Mouse (Mus musculus) neural tube, embryonic 13.5 days (tissue): ENCODE measurements around the gene Mrps34. TPM values are rescaled to one million over a fixed set of nuclear protein-coding genes. Genes with fewer than 3 reads are reported as not detected.
"Not testable (repeated sequence)": the region's sequence is repeated elsewhere in the genome, so short reads cannot be mapped to it uniquely, and the experiment has no call there.

Experiments
- ATAC-seq: fragments of 200-750 bp; cut with Nextera tagmentation; 2 replicates; pipeline ENCODE4 v1.8.0; 2017; ENCODE audit warnings: low read depth, mild to moderate bottlenecking, moderate TSS enrichment, moderate library complexity
- H3K27ac ChIP-seq: fragments of 300-500 bp; sonication (generic); replicated peaks from 2 replicates; pipeline ENCODE4 v1.5.1; 2015; ENCODE audit warnings: moderate library complexity, mild to moderate bottlenecking, inconsistent platforms
- H3K27me3 ChIP-seq: fragments of 300-500 bp; sonication (generic); 2 replicates; pipeline ENCODE4 v1.6.1; 2015; ENCODE audit warnings: mild to moderate bottlenecking, inconsistent platforms
- H3K36me3 ChIP-seq: fragments of 300-500 bp; sonication (generic); 2 replicates; pipeline ENCODE4 v1.6.1; 2015; ENCODE audit warnings: mild to moderate bottlenecking, inconsistent platforms
- H3K4me1 ChIP-seq: fragments of 300-500 bp; sonication (generic); replicated peaks from 2 replicates; pipeline ENCODE4 v1.6.1; 2015; ENCODE audit warnings: inconsistent platforms
- H3K4me2 ChIP-seq: fragments of 300-500 bp; sonication (generic); 2 replicates; pipeline ENCODE4 v1.6.1; 2015; ENCODE audit warnings: inconsistent platforms, mild to moderate bottlenecking, moderate library complexity
- H3K4me3 ChIP-seq: fragments of 300-500 bp; sonication (generic); 2 replicates; pipeline ENCODE4 v1.5.1; 2015; ENCODE audit warnings: mild to moderate bottlenecking, inconsistent platforms
- H3K9ac ChIP-seq: fragments of 300-500 bp; sonication (generic); 2 replicates; pipeline ENCODE4 v1.6.1; 2015; ENCODE audit warnings: moderate library complexity, mild to moderate bottlenecking, inconsistent platforms
- H3K9me3 ChIP-seq: fragments of 300-500 bp; sonication (generic); 2 replicates; pipeline ENCODE4 v1.6.1; 2016; ENCODE audit warnings: inconsistent platforms
- WGBS: fragments of 180-500 bp; shearing (Covaris S2); methylation state at CpG from one replicate; pipeline ENCODE4 v1.1.7; 2015; 5-methylcytosine and 5-hydroxymethylcytosine counted together
- polyA plus RNA-seq: library from polyadenylated mRNA; unstranded; fragments of >200 nt; fragmentation: Nextera tagmentation; extraction: Ambion mirVana; gene quantifications from 2 replicates; pipeline ENCODE4 v1.2.1, GENCODE M21; 2015

The Mrps34 gene
- polyA plus RNA-seq, 1 experiment from 2014 or later = 85.7 TPM

DNA sequence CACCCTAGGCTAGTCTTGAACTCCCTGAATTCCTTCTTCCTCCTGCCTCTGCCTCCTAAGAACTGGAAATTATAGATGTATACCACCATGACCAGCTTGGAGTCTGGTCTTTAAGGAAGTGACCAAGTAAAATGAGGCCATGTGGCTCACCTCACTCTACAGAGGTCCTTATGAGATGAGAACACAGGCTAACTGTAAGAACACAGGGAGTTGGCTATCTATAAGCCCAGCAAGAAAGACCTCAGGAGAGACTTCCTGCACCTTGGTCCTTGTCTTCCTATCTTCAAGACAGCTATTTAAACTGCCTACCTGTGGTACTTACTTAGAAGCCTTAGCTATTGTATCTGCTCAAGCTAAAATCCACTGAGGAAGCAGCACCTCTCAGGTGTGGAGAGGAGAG is 19.1 kb downstream of the Mrps34 start:
- H3K4me2 ChIP-seq = no peak overlapping the region
- no peaks in the 10 kb centered on the region for H3K27me3 ChIP-seq
- H3K27ac ChIP-seq = no peak overlapping the region
- no peak overlapping the region for H3K4me3 ChIP-seq
- ATAC-seq = no peak
- peaks cover 98% of the 10 kb centered on the region for H3K36me3 ChIP-seq
- no peaks in the 10 kb centered on the region for H3K4me1 ChIP-seq
- H3K9ac ChIP-seq = no peak overlapping the region
- H3K9me3 ChIP-seq = no peaks in the 10 kb centered on the region

DNA sequence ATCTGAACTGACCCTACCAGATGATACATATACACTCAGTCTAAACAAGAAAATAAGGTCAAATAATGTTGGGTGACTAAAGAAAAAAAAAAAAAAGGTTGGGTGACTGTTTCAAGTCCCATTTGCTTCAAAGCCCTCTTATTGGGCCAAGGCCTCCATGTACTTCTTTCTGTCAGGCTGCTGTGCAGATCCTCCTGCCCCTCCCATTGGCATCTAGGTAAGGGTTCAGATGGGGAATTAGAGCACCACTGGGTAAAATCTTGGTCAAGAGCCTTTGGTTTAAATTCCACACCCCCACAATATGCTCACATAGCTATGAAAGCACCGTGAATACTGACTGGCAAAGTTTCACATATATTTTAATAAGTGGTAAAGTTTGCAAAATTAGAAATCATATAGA is 28.3 kb downstream of the Mrps34 start:
- Histone ChIP-seq H3K9me3 (no peaks in the 10 kb centered on the region), H3K4me3 (no peak overlapping the region), H3K27ac (no peak overlapping the region), H3K9ac (no peak overlapping the region), H3K4me2 (no peak overlapping the region), H3K36me3 (peaks cover 96% of the 10 kb centered on the region), H3K4me1 (no peaks in the 10 kb centered on the region), H3K27me3 (no peaks in the 10 kb centered on the region)
- no peak for ATAC-seq
- WGBS = 94% methylated on average over 1 of the region's 1 CpGs

DNA sequence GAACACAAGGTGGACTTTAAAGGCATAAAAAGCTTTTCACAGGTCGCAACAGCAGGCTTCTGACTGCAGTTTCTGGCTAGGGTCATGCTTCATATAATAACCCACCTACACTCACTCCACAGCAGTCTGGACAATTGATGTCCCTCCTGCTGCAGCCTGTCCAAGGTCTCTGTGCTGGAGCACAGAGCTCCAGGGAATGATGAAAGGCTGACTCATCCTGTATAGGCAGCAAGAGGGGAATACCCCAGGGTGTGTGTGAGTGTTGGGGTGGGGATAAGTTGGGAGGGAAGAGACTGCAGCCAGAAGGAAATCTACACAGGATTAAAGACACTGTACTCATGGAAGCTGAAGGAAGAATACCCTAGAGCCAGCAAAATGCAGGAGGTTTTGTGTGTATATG is 34.6 kb downstream of the Mrps34 start:
- ATAC-seq = no peak
- peaks cover 17% of the 10 kb centered on the region for H3K4me1 ChIP-seq
- no peak overlapping the region for H3K4me3 ChIP-seq
- WGBS = 94% methylated on average over 1 of the region's 1 CpGs
- no peaks in the 10 kb centered on the region for H3K9me3 ChIP-seq
- peaks cover 54% of the 10 kb centered on the region for H3K36me3 ChIP-seq
- no peak overlapping the region for H3K27ac ChIP-seq
- no peak overlapping the region for H3K4me2 ChIP-seq
- no peaks in the 10 kb centered on the region for H3K27me3 ChIP-seq
- no peak overlapping the region for H3K9ac ChIP-seq

DNA sequence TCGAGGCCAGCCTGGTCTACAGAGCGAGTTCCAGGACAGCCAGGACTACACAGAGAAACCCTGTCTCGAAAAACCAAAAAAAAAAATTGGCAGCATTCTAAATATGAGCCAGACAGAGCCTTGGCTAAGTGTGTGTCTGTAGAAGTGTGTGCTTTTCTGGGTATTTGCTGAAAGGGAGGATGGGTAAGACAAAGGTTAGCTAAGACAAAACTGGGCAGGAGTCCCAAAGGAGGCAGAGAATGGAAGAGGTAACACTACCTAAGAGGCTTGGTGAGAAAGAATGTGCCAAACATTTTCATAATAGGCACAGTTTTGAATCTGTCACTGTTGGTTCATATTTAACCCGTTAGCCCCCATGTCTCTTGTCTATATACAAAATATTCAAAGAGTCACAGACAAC is 37.5 kb downstream of the Mrps34 start:
- Histone ChIP-seq H3K4me2 (no peak overlapping the region), H3K27me3 (no peaks in the 10 kb centered on the region), H3K9me3 (no peaks in the 10 kb centered on the region), H3K9ac (no peak overlapping the region), H3K36me3 (peaks cover 25% of the 10 kb centered on the region), H3K4me1 (peaks cover 34% of the 10 kb centered on the region), H3K4me3 (no peak overlapping the region), H3K27ac (no peak overlapping the region)
- no peak for ATAC-seq
- WGBS = 97% methylated on average over 4 of the region's 4 CpGs

DNA sequence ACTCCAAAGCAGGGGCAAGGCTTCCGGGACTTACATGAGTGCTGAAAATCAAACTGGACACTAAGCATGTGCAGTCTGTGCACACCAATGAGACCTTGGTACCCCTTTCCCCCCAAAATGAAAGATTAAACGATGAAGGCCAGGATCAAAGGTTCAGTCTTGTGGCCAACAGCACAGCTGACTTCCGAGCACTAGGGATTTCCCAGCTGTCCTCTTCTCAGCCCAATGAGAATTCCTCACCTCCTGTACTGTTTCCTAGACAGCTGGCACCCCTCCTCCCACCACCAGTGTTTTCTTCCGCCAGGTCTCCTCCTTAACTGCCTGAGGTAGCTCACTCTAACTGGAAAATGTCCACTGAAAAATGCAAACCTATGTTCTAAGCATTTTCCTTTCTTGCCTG is 38.2 kb downstream of the Mrps34 start:
- Histone ChIP-seq H3K9me3 (no peaks in the 10 kb centered on the region), H3K27me3 (no peaks in the 10 kb centered on the region), H3K4me2 (no peak overlapping the region), H3K4me3 (no peak overlapping the region), H3K36me3 (peaks cover 20% of the 10 kb centered on the region), H3K9ac (peak overlapping the region; percentile 48; the same call in 1 of the 2 replicates), H3K27ac (no peak overlapping the region), H3K4me1 (peaks cover 34% of the 10 kb centered on the region)
- no peak for ATAC-seq
- WGBS = 75% methylated on average over 4 of the region's 4 CpGs

DNA sequence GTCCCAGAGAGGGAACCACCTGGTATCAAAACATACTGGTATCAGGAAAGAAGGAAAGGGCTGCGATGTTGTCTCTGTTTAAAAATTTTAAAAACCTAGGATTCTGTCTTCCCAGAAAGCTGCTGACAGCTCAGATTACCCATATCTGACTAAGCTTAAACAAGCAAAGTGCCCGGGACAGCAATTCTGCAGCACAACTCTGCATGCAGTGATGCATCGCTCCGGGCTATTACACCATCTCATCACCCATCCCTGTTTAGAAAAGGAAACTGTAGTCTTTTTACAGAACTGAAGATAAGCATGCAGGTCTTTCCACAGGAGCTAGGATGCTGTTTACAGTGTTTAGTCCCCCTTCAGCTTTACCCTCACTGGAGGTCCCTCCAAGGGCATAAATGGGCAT is 40.0 kb downstream of the Mrps34 start:
- Histone ChIP-seq H3K36me3 (peaks cover 20% of the 10 kb centered on the region), H3K9ac (peak overlapping the region; percentile 98), H3K4me3 (peak overlapping the region; percentile 80), H3K4me2 (peak overlapping the region; percentile 93), H3K4me1 (peaks cover 34% of the 10 kb centered on the region), H3K9me3 (no peaks in the 10 kb centered on the region), H3K27me3 (no peaks in the 10 kb centered on the region), H3K27ac (no peak overlapping the region)
- WGBS = 89% methylated on average over 4 of the region's 4 CpGs
- ATAC-seq = no peak

DNA sequence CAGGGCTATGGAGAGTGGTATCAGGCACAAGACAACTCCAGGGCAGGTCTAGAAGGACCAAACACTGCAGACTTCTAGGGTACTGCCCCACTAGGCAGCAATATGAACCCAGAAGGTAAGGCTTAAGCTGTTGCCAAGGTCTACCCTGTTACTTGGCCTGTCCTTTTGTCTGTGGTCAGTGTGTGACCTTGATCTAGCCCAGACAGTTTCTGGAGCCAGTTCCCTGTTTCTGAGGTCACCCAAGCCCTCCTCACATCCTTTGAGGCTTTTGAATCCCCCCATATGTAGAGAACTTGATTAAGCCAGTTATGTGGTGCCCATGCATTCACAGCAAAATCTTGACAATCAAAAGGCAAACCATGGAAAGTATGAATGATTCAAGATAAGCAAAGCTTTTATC is 40.8 kb downstream of the Mrps34 start:
- no peaks in the 10 kb centered on the region for H3K9me3 ChIP-seq
- ATAC-seq = no peak
- peaks cover 34% of the 10 kb centered on the region for H3K4me1 ChIP-seq

GRCm38 (mm10) chr17:24936259-24937237 is 41.6 kb downstream of the Mrps34 start, which contains the start of gene Mapk8ip3:
Gene Mapk8ip3, minus strand, starts transcription at chr17:24936977.
- Histone ChIP-seq H3K27me3 (no peaks in the 10 kb centered on the region), H3K4me2 (peak within 1 kb of the TSS; percentile 93), H3K9me3 (no peaks in the 10 kb centered on the region), H3K4me3 (peak within 1 kb of the TSS; percentile 80), H3K36me3 (peaks cover 18% of the 10 kb centered on the region), H3K27ac (peak within 1 kb of the TSS; percentile 84), H3K4me1 (peaks cover 34% of the 10 kb centered on the region), H3K9ac (peak within 1 kb of the TSS; percentile 98)
- WGBS = under 1% methylated on average over 78 of the region's 78 CpGs
- peak; percentile 99 for ATAC-seq

More for the DNA sequence above, 40.8 kb downstream of the Mrps34 start:
- peak overlapping the region; percentile 80 for H3K4me3 ChIP-seq
- H3K36me3 ChIP-seq = peaks cover 20% of the 10 kb centered on the region
- H3K27me3 ChIP-seq = no peaks in the 10 kb centered on the region
- no peak overlapping the region; the same call in 1 of the 2 replicates for H3K27ac ChIP-seq
- H3K9ac ChIP-seq = peak overlapping the region; percentile 98
- H3K4me2 ChIP-seq = peak overlapping the region; percentile 93

GRCm38 (mm10) chr17:24937266-24937665 is 42.4 kb downstream of the Mrps34 start:
- WGBS = 49% methylated on average over 6 of the region's 6 CpGs
- peak overlapping the region; percentile 93 for H3K4me2 ChIP-seq

DNA sequence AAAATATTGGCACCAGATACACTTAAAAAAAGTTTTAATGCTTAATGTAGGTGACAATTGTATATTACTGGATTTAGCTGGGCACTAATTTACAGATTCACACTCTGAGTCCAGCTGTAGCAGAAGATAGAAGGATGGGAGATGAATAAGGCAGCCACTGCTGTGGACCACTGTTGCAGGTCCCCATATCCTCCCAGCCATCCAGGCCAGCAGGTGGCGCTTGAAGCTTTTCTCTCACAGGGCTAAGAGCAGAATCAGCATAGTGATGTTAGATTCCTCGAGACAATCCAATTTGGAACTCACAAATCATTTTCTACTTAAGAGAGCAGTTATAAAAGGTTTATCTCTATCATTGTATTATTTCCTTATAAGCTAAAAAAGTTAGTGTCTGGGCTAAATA is 47.5 kb downstream of the Mrps34 start:
- H3K36me3 ChIP-seq = peaks cover 47% of the 10 kb centered on the region
- H3K9me3 ChIP-seq, H3K4me1 ChIP-seq, H3K4me3 ChIP-seq, H3K4me2 ChIP-seq, H3K27ac ChIP-seq, H3K27me3 ChIP-seq, H3K9ac ChIP-seq: not testable (repeated sequence)
- 9% methylated on average over 2 of the region's 2 CpGs for WGBS
- ATAC-seq = peak; percentile 72; the same call in 1 of the 2 replicates

More at GRCm38 (mm10) chr17:24937266-24937665, 42.4 kb downstream of the Mrps34 start:
- peak overlapping the region; percentile 98 for H3K9ac ChIP-seq
- H3K4me3 ChIP-seq = peak overlapping the region; percentile 80
- ATAC-seq = no peak
- no peaks in the 10 kb centered on the region for H3K9me3 ChIP-seq
- no peaks in the 10 kb centered on the region for H3K27me3 ChIP-seq
- H3K27ac ChIP-seq = peak overlapping the region; percentile 84
- peaks cover 34% of the 10 kb centered on the region for H3K4me1 ChIP-seq
- H3K36me3 ChIP-seq = peaks cover 11% of the 10 kb centered on the region; the same call in 1 of the 2 replicates

- no peaks in the 10 kb centered on the region for H3K27me3 ChIP-seq
- H3K4me3 ChIP-seq = no peak overlapping the region
- no peaks in the 10 kb centered on the region for H3K4me1 ChIP-seq
- 82% methylated on average over 7 of the region's 7 CpGs for WGBS
- H3K9me3 ChIP-seq = no peaks in the 10 kb centered on the region
- no peak overlapping the region for H3K4me2 ChIP-seq
- H3K9ac ChIP-seq = no peak overlapping the region
- no peak for ATAC-seq
- peaks cover 53% of the 10 kb centered on the region for H3K36me3 ChIP-seq
- H3K27ac ChIP-seq = no peak overlapping the region
These were observed 48.1 kb downstream of the Mrps34 start for GRCm38 (mm10) chr17:24943036-24943435.

- H3K27me3 ChIP-seq, H3K27ac ChIP-seq, H3K4me3 ChIP-seq, H3K4me1 ChIP-seq, H3K4me2 ChIP-seq, H3K9me3 ChIP-seq, ATAC-seq, H3K9ac ChIP-seq: not testable (repeated sequence)
- 95% methylated on average over 1 of the region's 1 CpGs for WGBS
- H3K36me3 ChIP-seq = peaks cover 58% of the 10 kb centered on the region
These were observed 48.7 kb downstream of the Mrps34 start for GRCm38 (mm10) chr17:24943589-24943988.
